Mouse (Mus musculus) heart, embryonic 10.5 days (tissue): ENCODE data around the gene Abcf1. TPM values are rescaled to one million over a fixed set of nuclear protein-coding genes. Genes with fewer than 3 reads are reported as not detected.
A peak's percentile ranks its signal among the peaks of the same experiment; 100 is the strongest.
"Not testable (repeated sequence)": the region's sequence is repeated elsewhere in the genome, so short reads cannot be mapped to it uniquely, and the experiment has no call there.

Experiments
- DNase-seq: peaks from one replicate; pipeline ENCODE4 v3.0.0-alpha.2; 2017; ENCODE audit warnings: low spot score
- H3K27ac ChIP-seq: fragments of 300-500 bp; sonication (generic); 2 replicates; pipeline ENCODE4 v1.5.1; 2016; ENCODE audit warnings: mild to moderate bottlenecking
- H3K27me3 ChIP-seq: fragments of 300-500 bp; sonication (generic); 2 replicates; pipeline ENCODE4 v1.6.1; 2016; ENCODE audit warnings: mild to moderate bottlenecking; ENCODE audit not compliant: poor library complexity, insufficient read depth, severe bottlenecking
- H3K36me3 ChIP-seq: fragments of 300-500 bp; sonication (generic); 2 replicates; pipeline ENCODE4 v1.6.1; 2016; ENCODE audit warnings: mild to moderate bottlenecking, moderate library complexity
- H3K4me1 ChIP-seq: fragments of 300-500 bp; sonication (generic); 2 replicates; pipeline ENCODE4 v1.6.1; 2016; ENCODE audit warnings: mild to moderate bottlenecking
- H3K4me3 ChIP-seq: fragments of 300-500 bp; sonication (generic); 2 replicates; pipeline ENCODE4 v1.5.1; 2016; ENCODE audit warnings: mild to moderate bottlenecking, moderate library complexity
- H3K9me3 ChIP-seq: fragments of 300-500 bp; sonication (generic); 2 replicates; pipeline ENCODE4 v1.6.1; 2016; ENCODE audit warnings: mild to moderate bottlenecking, moderate library complexity
- WGBS: fragments of 180-500 bp; shearing (Covaris S2); methylation state at CpG from one replicate; pipeline ENCODE4 v1.1.7; 2016; 5-methylcytosine and 5-hydroxymethylcytosine counted together
- polyA plus RNA-seq: library from polyadenylated mRNA; unstranded; fragments of >200 nt; fragmentation: Nextera tagmentation; extraction: Ambion mirVana; gene quantifications from 2 replicates; pipeline ENCODE4 v1.2.1, GENCODE M21; 2016

Abcf1 gene
- 81.6 and 81.8 TPM in 2 replicates for polyA plus RNA-seq

- Histone ChIP-seq H3K4me1 (peaks cover 16% of the 10 kb centered on the region), H3K27me3 (no peaks in the 10 kb centered on the region), H3K4me3 (peak within 1 kb of the TSS; percentile 86), H3K9me3 (no peaks in the 10 kb centered on the region), H3K27ac (peak within 1 kb of the TSS; percentile 92), H3K36me3 (peaks cover 41% of the 10 kb centered on the region)
- under 1% methylated on average over 68 of the region's 68 CpGs for WGBS
- peak; percentile 99 for DNase-seq
Observed at GRCm38 (mm10) chr17:35969418-35970389, at the start of gene Abcf1. TSS of gene Abcf1 (minus strand) at chr17:35969761.

- 51% methylated on average over 2 of the region's 2 CpGs for WGBS
Observed at GRCm38 (mm10) chr17:36018979-36019378, 49.4 kb upstream of the Abcf1 start.

GRCm38 (mm10) chr17:36017046-36017445, 47.5 kb upstream of the Abcf1 start:
- 87% methylated on average over 5 of the region's 5 CpGs for WGBS

More at GRCm38 (mm10) chr17:36018979-36019378, 49.4 kb upstream of the Abcf1 start:
- Histone ChIP-seq H3K27me3 (no peaks in the 10 kb centered on the region), H3K4me1 (peaks cover 20% of the 10 kb centered on the region), H3K4me3 (no peak overlapping the region), H3K27ac (no peak overlapping the region), H3K9me3 (no peaks in the 10 kb centered on the region), H3K36me3 (peaks cover 20% of the 10 kb centered on the region)
- DNase-seq = no peak

GRCm38 (mm10) chr17:36014977-36015376, 45.4 kb upstream of the Abcf1 start:
- Histone ChIP-seq H3K9me3 (no peaks in the 10 kb centered on the region), H3K27me3 (no peaks in the 10 kb centered on the region), H3K4me3 (no peak overlapping the region), H3K27ac (no peak overlapping the region), H3K4me1 (0 out of 2 replicates have a peak, but pooled peaks cover 3% of the 10 kb centered on the region), H3K36me3 (peaks cover 20% of the 10 kb centered on the region)
- DNase-seq = no peak
- WGBS = 94% methylated on average over 5 of the region's 5 CpGs

More at GRCm38 (mm10) chr17:36017046-36017445, 47.5 kb upstream of the Abcf1 start:
- H3K4me1 ChIP-seq = peaks cover 15% of the 10 kb centered on the region; the same call in 1 of the 2 replicates
- H3K9me3 ChIP-seq = no peaks in the 10 kb centered on the region
- H3K4me3 ChIP-seq = no peak overlapping the region
- H3K36me3 ChIP-seq = peaks cover 20% of the 10 kb centered on the region
- DNase-seq = no peak
- no peak overlapping the region for H3K27ac ChIP-seq
- H3K27me3 ChIP-seq = no peaks in the 10 kb centered on the region

- DNase-seq, H3K27me3 ChIP-seq, H3K4me1 ChIP-seq, H3K27ac ChIP-seq, H3K4me3 ChIP-seq, H3K9me3 ChIP-seq: not testable (repeated sequence)
- 92% methylated on average over 7 of the region's 7 CpGs for WGBS
- H3K36me3 ChIP-seq = peaks cover 10% of the 10 kb centered on the region; the same call in 1 of the 2 replicates
Observed at GRCm38 (mm10) chr17:36004409-36004808, 34.8 kb upstream of the Abcf1 start.

- no peak for DNase-seq
- Histone ChIP-seq H3K9me3 (no peaks in the 10 kb centered on the region), H3K27me3 (no peaks in the 10 kb centered on the region), H3K4me3 (no peak overlapping the region), H3K27ac (no peak overlapping the region), H3K36me3 (peaks cover 10% of the 10 kb centered on the region; the same call in 1 of the 2 replicates), H3K4me1 (no peaks in the 10 kb centered on the region)
- 95% methylated on average over 7 of the region's 7 CpGs for WGBS
Observed at GRCm38 (mm10) chr17:36003331-36003730, 33.8 kb upstream of the Abcf1 start.

GRCm38 (mm10) chr17:36001966-36002365, 32.4 kb upstream of the Abcf1 start:
- Histone ChIP-seq H3K4me3 (no peak overlapping the region), H3K27me3 (no peaks in the 10 kb centered on the region), H3K36me3 (peaks cover 10% of the 10 kb centered on the region; the same call in 1 of the 2 replicates), H3K27ac (no peak overlapping the region), H3K4me1 (peaks cover 8% of the 10 kb centered on the region; the same call in 1 of the 2 replicates), H3K9me3 (no peaks in the 10 kb centered on the region)
- WGBS = 89% methylated on average over 6 of the region's 6 CpGs
- peak; percentile 90 for DNase-seq

- 92% methylated on average over 12 of the region's 12 CpGs for WGBS
- Histone ChIP-seq H3K9me3 (no peaks in the 10 kb centered on the region), H3K36me3 (peaks cover 6% of the 10 kb centered on the region; the same call in 1 of the 2 replicates), H3K27ac (no peak overlapping the region), H3K4me1 (peaks cover 8% of the 10 kb centered on the region; the same call in 1 of the 2 replicates), H3K4me3 (no peak overlapping the region), H3K27me3 (no peaks in the 10 kb centered on the region)
- no peak for DNase-seq
Observed at GRCm38 (mm10) chr17:36001121-36001897, 31.7 kb upstream of the Abcf1 start.

- 88% methylated on average over 4 of the region's 4 CpGs for WGBS
- no peaks in the 10 kb centered on the region for H3K27me3 ChIP-seq
- no peak for DNase-seq
- H3K4me1 ChIP-seq = peaks cover 11% of the 10 kb centered on the region
- no peak overlapping the region for H3K27ac ChIP-seq
- no peak overlapping the region for H3K4me3 ChIP-seq
- H3K9me3 ChIP-seq = no peaks in the 10 kb centered on the region
- H3K36me3 ChIP-seq = no peaks in the 10 kb centered on the region
Observed at GRCm38 (mm10) chr17:36000349-36000748, 30.8 kb upstream of the Abcf1 start.

- no peak for DNase-seq
- WGBS = 85% methylated on average over 7 of the region's 7 CpGs
Observed at GRCm38 (mm10) chr17:35999356-35999755, 29.8 kb upstream of the Abcf1 start.

GRCm38 (mm10) chr17:35998545-35999305, 29.2 kb upstream of the Abcf1 start:
- 84% methylated on average over 6 of the region's 6 CpGs for WGBS
- Histone ChIP-seq H3K27me3 (no peaks in the 10 kb centered on the region), H3K4me3 (no peak overlapping the region), H3K36me3 (no peaks in the 10 kb centered on the region), H3K27ac (no peak overlapping the region), H3K4me1 (peaks cover 14% of the 10 kb centered on the region), H3K9me3 (no peaks in the 10 kb centered on the region)
- DNase-seq = no peak

More at GRCm38 (mm10) chr17:35999356-35999755, 29.8 kb upstream of the Abcf1 start:
- Histone ChIP-seq H3K27ac (no peak overlapping the region), H3K27me3 (no peaks in the 10 kb centered on the region), H3K36me3 (no peaks in the 10 kb centered on the region), H3K4me3 (no peak overlapping the region), H3K9me3 (no peaks in the 10 kb centered on the region), H3K4me1 (peaks cover 14% of the 10 kb centered on the region)
